Mouse (Mus musculus) heart, embryonic 10.5 days (tissue): ENCODE results near the gene Hes6. TPM values are rescaled to one million over a fixed set of nuclear protein-coding genes. Genes with fewer than 3 reads are reported as not detected.
A peak's percentile ranks its signal among the peaks of the same experiment; 100 is the strongest.

Experiments used
- DNase-seq: peaks from one replicate; pipeline ENCODE4 v3.0.0-alpha.2; 2017; ENCODE audit warnings: low spot score
- H3K27ac ChIP-seq: fragments of 300-500 bp; sonication (generic); 2 replicates; pipeline ENCODE4 v1.5.1; 2016; ENCODE audit warnings: mild to moderate bottlenecking
- H3K27me3 ChIP-seq: fragments of 300-500 bp; sonication (generic); 2 replicates; pipeline ENCODE4 v1.6.1; 2016; ENCODE audit warnings: mild to moderate bottlenecking; ENCODE audit not compliant: poor library complexity, insufficient read depth, severe bottlenecking
- H3K36me3 ChIP-seq: fragments of 300-500 bp; sonication (generic); 2 replicates; pipeline ENCODE4 v1.6.1; 2016; ENCODE audit warnings: mild to moderate bottlenecking, moderate library complexity
- H3K4me1 ChIP-seq: fragments of 300-500 bp; sonication (generic); 2 replicates; pipeline ENCODE4 v1.6.1; 2016; ENCODE audit warnings: mild to moderate bottlenecking
- H3K4me3 ChIP-seq: fragments of 300-500 bp; sonication (generic); 2 replicates; pipeline ENCODE4 v1.5.1; 2016; ENCODE audit warnings: mild to moderate bottlenecking, moderate library complexity
- H3K9me3 ChIP-seq: fragments of 300-500 bp; sonication (generic); 2 replicates; pipeline ENCODE4 v1.6.1; 2016; ENCODE audit warnings: mild to moderate bottlenecking, moderate library complexity
- WGBS: fragments of 180-500 bp; shearing (Covaris S2); methylation state at CpG from one replicate; pipeline ENCODE4 v1.1.7; 2016; 5-methylcytosine and 5-hydroxymethylcytosine counted together
- polyA plus RNA-seq: library from polyadenylated mRNA; unstranded; fragments of >200 nt; fragmentation: Nextera tagmentation; extraction: Ambion mirVana; gene quantifications from 2 replicates; pipeline ENCODE4 v1.2.1, GENCODE M21; 2016

Hes6 gene
- polyA plus RNA-seq, 1 experiment from 2014 or later: 70.6 TPM

- no peak for DNase-seq
- Histone ChIP-seq H3K36me3 (peaks cover 9% of the 10 kb centered on the region; the same call in 1 of the 2 replicates), H3K27me3 (0 out of 2 replicates have a peak, but pooled peaks cover 3% of the 10 kb centered on the region), H3K27ac (peak overlapping the region; percentile 92), H3K4me1 (peaks cover 44% of the 10 kb centered on the region), H3K9me3 (no peaks in the 10 kb centered on the region), H3K4me3 (peak overlapping the region; percentile 75)
- WGBS: under 1% methylated on average over 14 of the region's 14 CpGs
Measured at GRCm38 (mm10) chr1:91413536-91413897, 321 bp downstream of the Hes6 start.

- peaks cover 43% of the 10 kb centered on the region for H3K4me1 ChIP-seq
- H3K9me3 ChIP-seq: no peaks in the 10 kb centered on the region
- H3K27me3 ChIP-seq: 0 out of 2 replicates have a peak, but pooled peaks cover 3% of the 10 kb centered on the region
- peak overlapping the region; percentile 75 for H3K4me3 ChIP-seq
- peaks cover 5% of the 10 kb centered on the region; the same call in 1 of the 2 replicates for H3K36me3 ChIP-seq
- under 1% methylated on average over 34 of the region's 34 CpGs for WGBS
- DNase-seq: peak; percentile 99
- H3K27ac ChIP-seq: peak overlapping the region; percentile 92
Measured at GRCm38 (mm10) chr1:91413030-91413506, 770 bp downstream of the Hes6 start.

GRCm38 (mm10) chr1:91412286-91413029, 1.4 kb downstream of the Hes6 start:
- DNase-seq: peak; percentile 81

GRCm38 (mm10) chr1:91411631-91412285, 2.1 kb downstream of the Hes6 start:
- Histone ChIP-seq H3K36me3 (no peaks in the 10 kb centered on the region; the same call in 1 of the 2 replicates), H3K4me1 (peaks cover 36% of the 10 kb centered on the region), H3K4me3 (peak overlapping the region; percentile 75), H3K27ac (peak overlapping the region; percentile 92; the same call in 1 of the 2 replicates), H3K27me3 (peaks cover 2% of the 10 kb centered on the region; the same call in 1 of the 2 replicates), H3K9me3 (no peaks in the 10 kb centered on the region)
- 67% methylated on average over 8 of the region's 8 CpGs for WGBS
- no peak for DNase-seq

More at GRCm38 (mm10) chr1:91412286-91413029, 1.4 kb downstream of the Hes6 start:
- Histone ChIP-seq H3K27me3 (0 out of 2 replicates have a peak, but pooled peaks cover 3% of the 10 kb centered on the region), H3K27ac (peak overlapping the region; percentile 92), H3K36me3 (no peaks in the 10 kb centered on the region; the same call in 1 of the 2 replicates), H3K9me3 (no peaks in the 10 kb centered on the region), H3K4me1 (peaks cover 41% of the 10 kb centered on the region), H3K4me3 (peak overlapping the region; percentile 75)
- WGBS: 5% methylated on average over 65 of the region's 65 CpGs

- Histone ChIP-seq H3K27me3 (peaks cover 29% of the 10 kb centered on the region), H3K9me3 (no peaks in the 10 kb centered on the region), H3K4me3 (no peak overlapping the region), H3K4me1 (peaks cover 20% of the 10 kb centered on the region), H3K27ac (no peak overlapping the region), H3K36me3 (no peaks in the 10 kb centered on the region; the same call in 1 of the 2 replicates)
- 66% methylated on average over 4 of the region's 4 CpGs for WGBS
- no peak for DNase-seq
Measured at GRCm38 (mm10) chr1:91407819-91408218, 6.0 kb downstream of the Hes6 start.

GRCm38 (mm10) chr1:91405406-91406169, 8.2 kb downstream of the Hes6 start:
- H3K4me1 ChIP-seq: peaks cover 6% of the 10 kb centered on the region; the same call in 1 of the 2 replicates
- H3K27me3 ChIP-seq: peaks cover 33% of the 10 kb centered on the region
- no peak overlapping the region for H3K27ac ChIP-seq
- no peaks in the 10 kb centered on the region for H3K9me3 ChIP-seq
- no peaks in the 10 kb centered on the region for H3K36me3 ChIP-seq
- 43% methylated on average over 23 of the region's 23 CpGs for WGBS
- no peak overlapping the region for H3K4me3 ChIP-seq
- no peak for DNase-seq

- no peak overlapping the region for H3K4me3 ChIP-seq
- DNase-seq: no peak
Measured at GRCm38 (mm10) chr1:91404976-91405375, 8.9 kb downstream of the Hes6 start.

GRCm38 (mm10) chr1:91398260-91399062, 15.4 kb downstream of the Hes6 start, which contains the start of gene Ilkap:
Gene Ilkap, minus strand, starts transcription at chr1:91398815.
- Histone ChIP-seq H3K4me3 (peak within 1 kb of the TSS; percentile 86), H3K27ac (peak within 1 kb of the TSS; percentile 95), H3K27me3 (0 out of 2 replicates have a peak, but pooled peaks cover 4% of the 10 kb centered on the region), H3K4me1 (peaks cover 12% of the 10 kb centered on the region), H3K36me3 (peaks cover 22% of the 10 kb centered on the region), H3K9me3 (no peaks in the 10 kb centered on the region)
- WGBS: under 1% methylated on average over 59 of the region's 91 CpGs
- DNase-seq: peak; percentile 93

More at GRCm38 (mm10) chr1:91404976-91405375, 8.9 kb downstream of the Hes6 start:
- no peaks in the 10 kb centered on the region for H3K9me3 ChIP-seq
- peaks cover 6% of the 10 kb centered on the region; the same call in 1 of the 2 replicates for H3K4me1 ChIP-seq
- no peak overlapping the region for H3K27ac ChIP-seq
- H3K27me3 ChIP-seq: peaks cover 33% of the 10 kb centered on the region
- H3K36me3 ChIP-seq: no peaks in the 10 kb centered on the region
- WGBS: 13% methylated on average over 1 of the region's 1 CpGs

GRCm38 (mm10) chr1:91397927-91398259, 15.9 kb downstream of the Hes6 start:
- peak overlapping the region; percentile 86 for H3K4me3 ChIP-seq
- H3K9me3 ChIP-seq: no peaks in the 10 kb centered on the region
- peak overlapping the region; percentile 95 for H3K27ac ChIP-seq
- 0 out of 2 replicates have a peak, but pooled peaks cover 4% of the 10 kb centered on the region for H3K27me3 ChIP-seq
- under 1% methylated on average over 12 of the region's 12 CpGs for WGBS
- no peak for DNase-seq
- peaks cover 12% of the 10 kb centered on the region for H3K4me1 ChIP-seq
- H3K36me3 ChIP-seq: peaks cover 27% of the 10 kb centered on the region

GRCm38 (mm10) chr1:91390369-91390768, 23.5 kb downstream of the Hes6 start:
- no peak for DNase-seq
- no peak overlapping the region for H3K4me3 ChIP-seq
- H3K36me3 ChIP-seq: peaks cover 89% of the 10 kb centered on the region
- no peaks in the 10 kb centered on the region for H3K4me1 ChIP-seq
- no peaks in the 10 kb centered on the region for H3K27me3 ChIP-seq
- WGBS: 95% methylated on average over 5 of the region's 5 CpGs
- H3K27ac ChIP-seq: no peak overlapping the region
- H3K9me3 ChIP-seq: no peaks in the 10 kb centered on the region

- Histone ChIP-seq H3K27ac (no peak overlapping the region), H3K4me1 (peaks cover 21% of the 10 kb centered on the region), H3K27me3 (no peaks in the 10 kb centered on the region), H3K36me3 (peaks cover 95% of the 10 kb centered on the region), H3K9me3 (no peaks in the 10 kb centered on the region), H3K4me3 (no peak overlapping the region)
- DNase-seq: no peak
- 92% methylated on average over 4 of the region's 4 CpGs for WGBS
Measured at GRCm38 (mm10) chr1:91381091-91381471, 32.8 kb downstream of the Hes6 start.
